Mouse (Mus musculus): ENCODE measurements around the gene LTO1. TPM values are rescaled to one million over a fixed set of nuclear protein-coding genes. Genes with fewer than 3 reads are reported as not detected.
"Not testable (repeated sequence)": the region's sequence is repeated elsewhere in the genome, so short reads cannot be mapped to it uniquely, and the experiment has no call there.

Gene LTO1
- polyA plus RNA-seq, 1 experiment from 2014 or later, result 21.4 TPM

- Histone ChIP-seq H3K4me3 (no peak overlapping the region), H3K27ac (ENCODE audit: poor library complexity, severe bottlenecking) (no peak overlapping the region), H3K9me3 (replicated peaks) (peaks cover 3% of the 10 kb centered on the region; the same call in 1 of the 2 replicates), H3K27me3 (replicated peaks) (peaks cover 68% of the 10 kb centered on the region), H3K9ac (no peak overlapping the region), H3K4me2 (no peak overlapping the region), H3K36me3 (no peaks in the 10 kb centered on the region), H3K4me1 (replicated peaks) (peaks cover 26% of the 10 kb centered on the region)
- ATAC-seq (ENCODE audit: insufficient number of reproducible peaks, low FRiP score), result no peak
- 77% methylated on average over 2 of the region's 2 CpGs for WGBS
Observed at GRCm38 (mm10) chr7:144891863-144892262, 23.0 kb upstream of the LTO1 start.

GRCm38 (mm10) chr7:144892322-144892721 lies 22.6 kb upstream of the LTO1 start:
- Histone ChIP-seq H3K9ac (no peak overlapping the region), H3K27ac (ENCODE audit: poor library complexity, severe bottlenecking) (no peak overlapping the region), H3K4me2 (no peak overlapping the region), H3K36me3 (no peaks in the 10 kb centered on the region), H3K4me3 (no peak overlapping the region), H3K27me3 (replicated peaks) (peaks cover 68% of the 10 kb centered on the region), H3K9me3 (replicated peaks) (peaks cover 3% of the 10 kb centered on the region; the same call in 1 of the 2 replicates), H3K4me1 (replicated peaks) (peaks cover 29% of the 10 kb centered on the region)
- WGBS, result 59% methylated on average over 6 of the region's 6 CpGs
- no peak for ATAC-seq (ENCODE audit: insufficient number of reproducible peaks, low FRiP score)

- Histone ChIP-seq H3K9me3 (replicated peaks) (peaks cover 3% of the 10 kb centered on the region; the same call in 1 of the 2 replicates), H3K36me3 (no peaks in the 10 kb centered on the region), H3K4me2 (no peak overlapping the region), H3K4me3 (no peak overlapping the region), H3K27ac (ENCODE audit: poor library complexity, severe bottlenecking) (no peak overlapping the region), H3K27me3 (replicated peaks) (peaks cover 69% of the 10 kb centered on the region), H3K9ac (no peak overlapping the region), H3K4me1 (replicated peaks) (peaks cover 22% of the 10 kb centered on the region)
- no peak for ATAC-seq (ENCODE audit: insufficient number of reproducible peaks, low FRiP score)
- WGBS, result 4% methylated on average over 5 of the region's 5 CpGs
Observed at GRCm38 (mm10) chr7:144894191-144894590, 20.7 kb upstream of the LTO1 start.

GRCm38 (mm10) chr7:144894706-144895105 lies 20.2 kb upstream of the LTO1 start:
- H3K4me3 ChIP-seq, result no peak overlapping the region
- H3K36me3 ChIP-seq, result no peaks in the 10 kb centered on the region
- peaks cover 3% of the 10 kb centered on the region; the same call in 1 of the 2 replicates for H3K9me3 ChIP-seq (replicated peaks)
- no peak overlapping the region for H3K9ac ChIP-seq
- 2% methylated on average over 4 of the region's 4 CpGs for WGBS
- no peak for ATAC-seq (ENCODE audit: insufficient number of reproducible peaks, low FRiP score)
- H3K27me3 ChIP-seq (replicated peaks), result peaks cover 69% of the 10 kb centered on the region
- peak overlapping the region; percentile 92 for H3K4me2 ChIP-seq
- no peak overlapping the region for H3K27ac ChIP-seq (ENCODE audit: poor library complexity, severe bottlenecking)
- H3K4me1 ChIP-seq (replicated peaks), result peaks cover 22% of the 10 kb centered on the region

- Histone ChIP-seq H3K27me3 (replicated peaks) (peaks cover 69% of the 10 kb centered on the region), H3K27ac (ENCODE audit: poor library complexity, severe bottlenecking) (no peak overlapping the region), H3K9me3 (replicated peaks) (peaks cover 3% of the 10 kb centered on the region; the same call in 1 of the 2 replicates), H3K36me3 (no peaks in the 10 kb centered on the region), H3K9ac (peak overlapping the region; percentile 63), H3K4me3 (peak overlapping the region; percentile 50), H3K4me2 (peak overlapping the region; percentile 92), H3K4me1 (replicated peaks) (peaks cover 22% of the 10 kb centered on the region)
- WGBS, result under 1% methylated on average over 37 of the region's 37 CpGs
- peak; percentile 74 for ATAC-seq (ENCODE audit: insufficient number of reproducible peaks, low FRiP score)
Observed at GRCm38 (mm10) chr7:144895305-144896111, 19.4 kb upstream of the LTO1 start.

GRCm38 (mm10) chr7:144896294-144897218 lies 18.3 kb upstream of the LTO1 start, which contains the start of gene Fgf15:
Fgf15 (plus strand) TSS chr7:144896531.
- peaks cover 22% of the 10 kb centered on the region for H3K4me1 ChIP-seq (replicated peaks)
- H3K27ac ChIP-seq (ENCODE audit: poor library complexity, severe bottlenecking), result no peak within 1 kb of the TSS
- peaks cover 69% of the 10 kb centered on the region for H3K27me3 ChIP-seq (replicated peaks)
- H3K9ac ChIP-seq, result peak within 1 kb of the TSS; percentile 63
- peak within 1 kb of the TSS; percentile 92 for H3K4me2 ChIP-seq
- H3K9me3 ChIP-seq (replicated peaks), result no peaks in the 10 kb centered on the region
- no peaks in the 10 kb centered on the region for H3K36me3 ChIP-seq
- ATAC-seq (ENCODE audit: insufficient number of reproducible peaks, low FRiP score), result peak; percentile 60; the same call in 1 of the 2 replicates
- WGBS, result under 1% methylated on average over 65 of the region's 65 CpGs
- H3K4me3 ChIP-seq, result peak within 1 kb of the TSS; percentile 50

GRCm38 (mm10) chr7:144898506-144898905 lies 16.4 kb upstream of the LTO1 start:
- Histone ChIP-seq H3K9ac (no peak overlapping the region), H3K27ac (ENCODE audit: poor library complexity, severe bottlenecking) (no peak overlapping the region), H3K9me3 (replicated peaks) (no peaks in the 10 kb centered on the region), H3K4me1 (replicated peaks) (peaks cover 22% of the 10 kb centered on the region), H3K4me3 (no peak overlapping the region), H3K36me3 (no peaks in the 10 kb centered on the region), H3K4me2 (no peak overlapping the region), H3K27me3 (replicated peaks) (peaks cover 74% of the 10 kb centered on the region)
- ATAC-seq (ENCODE audit: insufficient number of reproducible peaks, low FRiP score), result no peak
- WGBS, result 44% methylated on average over 6 of the region's 6 CpGs

GRCm38 (mm10) chr7:144905514-144905913 lies 9.4 kb upstream of the LTO1 start:
- H3K4me2 ChIP-seq; ATAC-seq (ENCODE audit: insufficient number of reproducible peaks, low FRiP score): not testable (repeated sequence)
- 86% methylated on average over 3 of the region's 3 CpGs for WGBS

GRCm38 (mm10) chr7:144906708-144907397 lies 8.0 kb upstream of the LTO1 start:
- H3K9me3 ChIP-seq (replicated peaks), result 0 out of 2 replicates have a peak, but pooled peaks cover 3% of the 10 kb centered on the region
- H3K4me2 ChIP-seq, result peak overlapping the region; percentile 55
- no peak for ATAC-seq (ENCODE audit: insufficient number of reproducible peaks, low FRiP score)
- H3K27me3 ChIP-seq (replicated peaks), result peaks cover 24% of the 10 kb centered on the region
- H3K27ac ChIP-seq (ENCODE audit: poor library complexity, severe bottlenecking), result no peak overlapping the region
- WGBS, result 10% methylated on average over 28 of the region's 28 CpGs
- H3K9ac ChIP-seq, result no peak overlapping the region
- 0 out of 2 replicates have a peak, but pooled peaks cover 3% of the 10 kb centered on the region for H3K4me1 ChIP-seq (replicated peaks)
- no peak overlapping the region for H3K4me3 ChIP-seq
- no peaks in the 10 kb centered on the region for H3K36me3 ChIP-seq

More at GRCm38 (mm10) chr7:144905514-144905913, 9.4 kb upstream of the LTO1 start:
- peaks cover 26% of the 10 kb centered on the region for H3K27me3 ChIP-seq (replicated peaks)
- H3K9me3 ChIP-seq (replicated peaks); H3K9ac ChIP-seq; H3K36me3 ChIP-seq; H3K4me3 ChIP-seq; H3K4me1 ChIP-seq (replicated peaks); H3K27ac ChIP-seq (ENCODE audit: poor library complexity, severe bottlenecking): not testable (repeated sequence)

GRCm38 (mm10) chr7:144907793-144908192 lies 7.1 kb upstream of the LTO1 start:
- H3K4me2 ChIP-seq, result no peak overlapping the region
- no peaks in the 10 kb centered on the region for H3K36me3 ChIP-seq
- H3K27ac ChIP-seq (ENCODE audit: poor library complexity, severe bottlenecking), result no peak overlapping the region
- H3K9ac ChIP-seq, result no peak overlapping the region
- H3K27me3 ChIP-seq (replicated peaks), result peaks cover 15% of the 10 kb centered on the region; the same call in 1 of the 2 replicates
- H3K4me3 ChIP-seq, result no peak overlapping the region
- no peak for ATAC-seq (ENCODE audit: insufficient number of reproducible peaks, low FRiP score)
- 0 out of 2 replicates have a peak, but pooled peaks cover 3% of the 10 kb centered on the region for H3K4me1 ChIP-seq (replicated peaks)
- H3K9me3 ChIP-seq (replicated peaks), result 0 out of 2 replicates have a peak, but pooled peaks cover 3% of the 10 kb centered on the region
- WGBS, result 6% methylated on average over 8 of the region's 8 CpGs

Data from heart, embryonic 12.5 days (tissue).